Mouse (Mus musculus) ES-E14 (cell line): ENCODE results near the gene Fam229a. TPM values are rescaled to one million over a fixed set of nuclear protein-coding genes. Genes with fewer than 3 reads are reported as not detected.

Experiments used
- DNase-seq: peaks from one replicate; pipeline ENCODE4 v3.0.0-alpha.2; 2013; ENCODE audit warnings: low read depth, low spot score
- H3K27ac ChIP-seq: 2 replicates; pipeline ENCODE4 v1.5.1; 2012; ENCODE audit warnings: low read depth, mild to moderate bottlenecking, low read length, moderate library complexity, mixed read lengths; ENCODE audit not compliant: poor library complexity, insufficient read depth, severe bottlenecking
- H3K36me3 ChIP-seq: 2 replicates; pipeline ENCODE4 v1.6.1; 2012; ENCODE audit warnings: mild to moderate bottlenecking, low read length, moderate library complexity, mixed read lengths; ENCODE audit not compliant: control insufficient read depth, poor library complexity, insufficient read depth, severe bottlenecking
- H3K4me1 ChIP-seq, 2 experiments: fragments of 150-350 bp in 1 of 2; sonication (generic) in 1 of 2; 2 replicates each; pipeline ENCODE4 v1.6.1; 2012; ENCODE audit warnings: low read length in 2 of 2, mild to moderate bottlenecking in 1 of 2, mixed read lengths in 1 of 2; ENCODE audit not compliant: control insufficient read depth in 2 of 2, insufficient read depth in 2 of 2, poor library complexity in 1 of 2
- H3K4me3 ChIP-seq, 2 experiments: fragments of 150-350 bp in 1 of 2; sonication (generic) in 1 of 2; 2 replicates each; pipeline ENCODE4 v1.5.1; 2012; ENCODE audit warnings: low read length in 2 of 2, low read depth in 1 of 2, mild to moderate bottlenecking in 1 of 2, mixed read lengths in 1 of 2; ENCODE audit not compliant: insufficient read depth in 1 of 2, poor library complexity in 1 of 2, severe bottlenecking in 1 of 2
- H3K9ac ChIP-seq: 2 replicates; pipeline ENCODE4 v1.6.1; 2012; ENCODE audit warnings: low read depth, mild to moderate bottlenecking, low read length, mixed read lengths; ENCODE audit not compliant: poor library complexity, insufficient read depth, severe bottlenecking
- H3K9me3 ChIP-seq: fragments of 150-350 bp; sonication (generic); 2 replicates; pipeline ENCODE4 v1.6.1; 2012; ENCODE audit warnings: low read depth, mild to moderate bottlenecking, low read length; ENCODE audit not compliant: control insufficient read depth, insufficient read depth
- CHD2 ChIP-seq: IDR thresholded peaks from 2 replicates; pipeline ENCODE4 v1.6.1; 2014; ENCODE audit warnings: mild to moderate bottlenecking, low read depth, low read length, inconsistent platforms
- HCFC1 ChIP-seq: IDR thresholded peaks from 2 replicates; pipeline ENCODE4 v1.6.1; 2012; ENCODE audit warnings: low read length, inconsistent platforms, borderline replicate concordance; ENCODE audit not compliant: insufficient read depth
- MAFK ChIP-seq: IDR thresholded peaks from 2 replicates; pipeline ENCODE4 v1.6.1; 2014; ENCODE audit warnings: mild to moderate bottlenecking, low read depth, low read length, inconsistent platforms; ENCODE audit not compliant: insufficient read depth
- ZC3H11A ChIP-seq: IDR thresholded peaks from 2 replicates; pipeline ENCODE4 v1.6.1; 2012; ENCODE audit warnings: low read depth, mild to moderate bottlenecking, inconsistent platforms, low read length, borderline replicate concordance
- ZNF384 ChIP-seq: IDR thresholded peaks from 2 replicates; pipeline ENCODE4 v1.6.1; 2012; ENCODE audit warnings: low read depth, low read length, inconsistent platforms
- in situ Hi-C, 2 experiments: fragments of 600-800 bp; cut with MboI; formaldehyde crosslinking; loops; one replicate each; pipeline ENCODE4 v1.15.1; 2025; ENCODE audit warnings: low sequenced_read_pairs in 2 of 2, inconsistent platforms in 1 of 2; ENCODE audit not compliant: unreplicated experiment in 2 of 2
- total RNA-seq: library from RNA; depleted of rRNA; stranded (reverse); fragments of 300-350 nt; gene quantifications from 2 replicates; pipeline ENCODE4 v1.2.3, GENCODE M21; 2012

Gene Fam229a
- total RNA-seq, 1 experiment: not detected

DNA sequence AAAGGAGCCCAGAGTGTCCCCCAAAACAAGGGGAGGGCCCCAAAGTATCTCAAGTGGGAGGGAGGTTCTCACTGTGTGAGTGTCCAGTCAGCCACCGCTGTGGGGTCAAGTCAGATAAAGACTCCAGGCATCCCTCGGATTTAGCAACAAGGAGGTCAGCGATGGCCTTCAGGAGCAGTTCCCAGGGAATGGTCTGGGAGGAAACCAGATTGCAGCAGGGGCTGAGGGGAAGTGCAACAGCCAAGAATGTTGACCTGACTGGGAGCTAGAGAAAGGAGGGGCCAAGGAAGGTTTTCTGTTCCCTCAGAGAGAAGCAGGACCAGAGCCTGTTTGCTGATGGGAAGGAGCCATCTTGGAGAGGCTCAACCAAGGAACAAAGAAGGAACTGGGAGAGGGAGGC lies 8.0 kb downstream of the Fam229a start:
- peak overlapping the region; percentile 72; the same call in 1 of the 2 replicates for H3K9ac ChIP-seq
- H3K27ac ChIP-seq: peak overlapping the region; percentile 77; the same call in 1 of the 2 replicates
- no peaks in the 10 kb centered on the region for H3K9me3 ChIP-seq
- in situ Hi-C loops: no loop called here
- peaks cover 21 to 27% of the 10 kb centered on the region in 2 experiments for H3K4me1 ChIP-seq
- peak overlapping the region in 1 of 2 experiments; percentile 69; a peak in 1 of 4 replicates for H3K4me3 ChIP-seq
- TF ChIP-seq HCFC1: no peak
- DNase-seq: no peak
- H3K36me3 ChIP-seq: no peaks in the 10 kb centered on the region

DNA sequence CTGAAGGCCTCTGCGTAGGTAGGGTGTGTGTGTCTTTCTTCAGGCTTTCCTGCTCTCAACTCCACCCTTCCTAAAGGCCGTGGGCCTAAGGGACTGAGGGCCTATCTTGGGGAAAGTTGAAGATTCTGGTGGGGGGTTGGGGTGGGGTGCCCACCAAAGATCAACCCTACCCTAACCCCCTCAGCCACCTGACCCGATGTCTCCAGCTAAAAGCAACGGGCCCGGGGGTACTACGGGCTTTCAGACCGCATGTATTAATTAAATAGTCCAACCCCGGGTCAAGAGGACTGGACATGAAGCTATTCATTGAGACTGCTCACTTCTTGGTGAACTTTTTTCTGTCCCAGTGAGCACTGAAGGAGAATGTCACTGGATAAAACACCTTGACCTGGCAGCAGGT lies 9.0 kb downstream of the Fam229a start:
- Histone ChIP-seq H3K36me3 (no peaks in the 10 kb centered on the region), H3K4me3 (peak overlapping the region; percentile 69 to 79), H3K9me3 (no peaks in the 10 kb centered on the region), H3K4me1 (peaks cover 23 to 34% of the 10 kb centered on the region in 2 experiments), H3K9ac (peak overlapping the region; percentile 72), H3K27ac (peak overlapping the region; percentile 77)
- TF ChIP-seq ZC3H11A (no peak), ZNF384 (no peak), CHD2 (no peak), HCFC1 (no peak), MAFK (no peak)
- in situ Hi-C loops: no loop called here
- no peak for DNase-seq

DNA sequence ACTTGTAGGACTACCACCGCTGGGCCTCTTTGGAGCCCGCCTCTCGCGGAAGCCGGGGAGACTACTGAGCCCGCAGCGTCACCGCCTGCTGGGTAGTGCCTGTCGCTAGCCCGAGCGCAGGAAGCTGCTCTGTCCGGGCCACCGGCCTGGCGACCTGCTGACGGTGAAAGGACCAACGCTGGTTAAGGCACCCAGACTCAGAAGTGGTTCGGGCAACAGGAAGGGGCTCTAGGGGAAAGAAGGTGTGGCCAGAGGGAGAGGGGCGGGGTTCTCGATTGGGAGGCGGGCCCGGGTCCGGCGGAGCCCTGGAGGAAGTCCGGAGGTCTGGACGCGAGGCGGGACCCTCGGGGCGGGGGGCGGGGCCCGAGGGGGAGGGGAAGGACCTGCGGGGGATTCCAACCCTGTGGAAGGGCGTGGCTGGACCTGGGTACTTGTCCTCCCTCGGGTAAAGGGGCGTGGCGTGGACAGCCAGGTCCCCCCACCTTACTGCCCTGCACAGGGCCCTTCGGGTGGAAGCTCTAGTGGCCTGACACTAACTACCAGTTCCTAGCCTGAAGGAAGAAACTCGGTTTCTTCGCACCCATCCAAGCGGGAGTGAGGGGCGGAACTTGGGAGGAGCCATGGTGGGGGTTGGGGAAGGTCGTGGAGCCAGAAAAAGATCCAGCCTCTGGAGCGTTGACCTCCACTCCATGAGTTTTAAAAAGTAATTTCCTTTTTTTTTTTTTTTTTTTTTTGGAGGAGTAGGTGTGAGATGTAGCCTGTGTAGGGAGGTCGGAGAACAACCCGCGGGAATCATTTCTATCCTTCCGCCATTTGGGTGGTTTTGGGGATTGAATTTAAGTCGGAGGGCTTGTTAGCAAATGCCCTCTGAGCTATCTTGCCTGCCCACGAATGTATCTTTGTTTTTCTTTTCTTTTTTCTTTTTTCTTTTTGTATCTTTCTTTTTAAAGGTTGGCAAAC lies 9.9 kb downstream of the Fam229a start:
- peak; percentile 94 for DNase-seq
- H3K9me3 ChIP-seq: no peaks in the 10 kb centered on the region
- no peaks in the 10 kb centered on the region for H3K36me3 ChIP-seq
- H3K27ac ChIP-seq: peak overlapping the region; percentile 92
- in situ Hi-C loops: no loop called here
- H3K4me1 ChIP-seq: peaks cover 26 to 34% of the 10 kb centered on the region in 2 experiments
- TF ChIP-seq CHD2 (no peak), ZNF384 (peak; percentile 95), MAFK (no peak)
- peak overlapping the region; percentile 69 to 79 for H3K4me3 ChIP-seq
- H3K9ac ChIP-seq: peak overlapping the region; percentile 72

DNA sequence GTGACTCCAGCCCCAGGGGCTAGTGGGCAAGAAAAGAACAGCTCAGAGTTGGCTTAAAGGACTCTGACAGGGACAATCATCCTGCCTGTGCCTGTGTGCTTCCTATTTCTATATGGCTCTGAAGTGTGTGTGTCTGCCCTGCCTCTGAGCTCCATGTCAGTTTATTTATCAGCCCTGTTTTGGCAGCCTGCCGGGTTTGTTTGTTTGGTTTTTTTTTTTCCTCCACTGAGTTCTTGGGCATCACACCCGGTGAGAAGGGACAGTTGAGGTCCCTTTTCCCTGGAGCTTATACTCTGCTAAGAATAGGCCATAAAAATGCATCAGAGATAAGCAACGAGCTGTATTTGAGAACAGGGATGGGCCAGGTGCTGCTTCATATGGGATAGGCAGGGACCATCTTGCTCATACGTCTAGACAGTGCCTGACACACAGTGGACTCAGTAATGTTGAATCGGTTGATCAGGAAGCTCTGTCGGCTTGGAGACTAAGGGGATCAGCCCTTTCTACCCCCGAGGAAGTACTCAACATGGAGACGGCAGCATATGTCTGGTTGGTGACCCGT lies 11.4 kb downstream of the Fam229a start:
- peaks cover 26 to 34% of the 10 kb centered on the region in 2 experiments for H3K4me1 ChIP-seq
- DNase-seq: no peak
- no peaks in the 10 kb centered on the region for H3K9me3 ChIP-seq
- peak overlapping the region in 1 of 2 experiments; percentile 34; a peak in 1 of 4 replicates for H3K4me3 ChIP-seq
- TF ChIP-seq HCFC1: no peak
- TF ChIP-seq CHD2: no peak
- no peak for TF ChIP-seq ZC3H11A
- TF ChIP-seq MAFK: no peak
- no peak for TF ChIP-seq ZNF384
- H3K9ac ChIP-seq: peak overlapping the region; percentile 48
- no peaks in the 10 kb centered on the region for H3K36me3 ChIP-seq
- in situ Hi-C loops: no loop called here
- H3K27ac ChIP-seq: peak overlapping the region; percentile 89
